Mouse (Mus musculus): ENCODE measurements around the gene Txn2.
A peak's percentile ranks its signal among the peaks of the same experiment; 100 is the strongest.

Gene Txn2

DNA sequence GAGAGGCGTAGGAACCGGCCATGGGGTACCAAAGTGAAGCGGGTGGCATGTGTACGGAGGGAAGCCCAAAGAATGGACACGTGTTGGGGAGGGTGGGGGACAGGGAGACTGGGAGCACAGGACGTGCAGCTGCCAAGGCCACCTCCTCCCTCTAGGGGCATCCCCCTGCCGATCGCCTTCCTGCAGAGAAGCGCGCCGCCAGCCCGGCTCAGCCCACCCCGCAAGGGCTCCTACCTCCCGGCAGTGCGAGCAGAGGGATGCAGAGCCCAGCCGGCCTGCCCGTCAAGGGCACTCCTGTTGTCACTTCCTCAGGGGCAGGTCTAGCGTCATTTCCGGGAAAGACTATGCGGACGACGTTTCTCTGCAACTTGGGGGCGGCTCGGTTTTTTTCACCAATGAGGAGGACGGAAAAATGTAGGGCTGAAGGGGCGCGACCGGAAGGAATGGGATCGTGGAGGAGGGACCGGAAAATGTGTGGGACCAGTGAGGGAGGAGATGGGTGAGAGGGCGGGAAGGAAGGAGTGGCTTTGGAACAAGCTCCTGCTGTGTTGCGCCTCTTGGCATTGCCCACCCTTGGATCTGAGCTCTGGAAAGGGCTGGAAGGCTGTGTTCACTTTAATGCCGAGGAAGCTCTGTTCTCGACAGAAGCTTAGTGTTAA, at the start of gene Txn2:
Txn2 (minus strand) TSS at position 334 of the 659 bp plus-strand sequence.
- peak; percentile 95 for DNase-seq

DNA sequence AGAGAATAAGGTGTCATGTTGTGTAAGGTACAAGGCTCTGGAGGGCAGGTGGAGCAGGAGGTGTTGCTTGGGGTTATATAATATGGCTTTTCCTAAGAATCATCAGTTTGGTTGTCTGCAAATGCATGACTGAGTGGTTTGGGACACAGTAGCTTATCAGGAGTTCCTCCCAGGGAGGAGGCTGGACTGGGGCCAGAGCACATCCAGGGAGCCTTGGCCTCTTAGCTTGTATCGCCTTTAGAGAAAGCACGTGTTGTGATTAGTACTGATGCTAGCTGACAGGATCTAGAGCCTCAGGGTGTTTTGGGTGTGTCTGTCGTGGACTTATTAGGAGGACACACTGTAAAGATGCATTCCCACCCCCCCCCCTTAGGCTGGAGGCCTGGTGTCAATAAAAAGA, 48.9 kb upstream of the Txn2 start:
- no peak for DNase-seq

DNA sequence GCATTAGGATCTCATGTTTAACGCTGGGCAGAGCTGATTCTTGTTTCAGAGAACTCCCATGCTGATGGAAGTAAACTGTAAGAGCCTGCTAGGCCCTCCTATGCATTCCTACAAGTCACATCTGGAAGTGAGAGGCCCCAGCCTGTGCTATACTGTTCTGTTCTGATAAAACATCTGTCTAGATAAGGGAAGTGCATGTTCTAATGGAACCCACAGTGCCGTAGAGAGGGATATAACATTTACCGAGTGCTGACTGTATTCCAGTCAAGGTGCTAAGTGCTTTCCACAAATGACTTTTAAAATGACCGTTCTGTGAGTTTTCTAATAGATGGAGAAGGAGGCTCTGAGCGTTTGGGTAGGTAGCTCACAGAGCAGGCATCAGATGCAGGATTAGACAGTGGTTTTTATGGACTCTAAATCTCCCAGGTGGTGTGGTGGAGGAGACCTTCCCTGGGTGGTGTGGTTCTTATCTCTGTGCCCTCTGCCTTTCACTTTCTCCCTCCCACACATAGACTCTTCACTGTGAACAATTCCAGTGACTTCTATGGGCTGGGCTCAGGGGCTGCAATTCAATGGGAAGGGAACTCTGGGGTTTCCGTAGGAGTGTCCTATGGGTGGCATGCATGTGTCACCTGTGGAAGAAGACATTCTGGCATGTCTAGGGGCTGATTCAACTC, 45.5 kb upstream of the Txn2 start:
- DNase-seq: no peak

GRCm38 (mm10) chr15:77970470-77971292, 41.9 kb upstream of the Txn2 start, which contains the start of gene Eif3d:
TSS of gene Eif3d (minus strand) at chr15:77970813.
- DNase-seq: peak; percentile 99

GRCm38 (mm10) chr15:77969940-77970469, 41.2 kb upstream of the Txn2 start:
- no peak for DNase-seq

DNA sequence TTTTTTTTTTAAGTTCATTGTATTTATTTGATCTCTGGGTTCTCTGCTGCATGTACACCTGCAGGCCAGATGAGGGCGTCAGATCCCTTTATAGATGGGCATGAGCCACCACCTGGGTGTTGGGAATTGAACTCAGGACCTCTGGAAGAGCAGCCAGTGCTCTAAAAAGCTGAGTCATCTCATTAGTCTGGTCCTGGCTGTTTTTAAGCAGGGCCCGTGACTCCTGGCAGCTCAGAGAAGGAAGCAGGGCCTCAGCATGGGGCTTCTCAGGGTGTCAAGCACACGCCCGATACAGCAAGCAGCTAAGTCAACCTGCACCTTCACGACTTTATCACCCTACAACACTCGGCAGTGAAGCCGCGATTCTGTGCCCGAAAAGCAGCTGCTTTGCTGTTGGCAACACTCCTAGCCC, 36.3 kb upstream of the Txn2 start:
- no peak for DNase-seq

GRCm38 (mm10) chr15:77962447-77962846, 33.6 kb upstream of the Txn2 start:
- DNase-seq: no peak

DNA sequence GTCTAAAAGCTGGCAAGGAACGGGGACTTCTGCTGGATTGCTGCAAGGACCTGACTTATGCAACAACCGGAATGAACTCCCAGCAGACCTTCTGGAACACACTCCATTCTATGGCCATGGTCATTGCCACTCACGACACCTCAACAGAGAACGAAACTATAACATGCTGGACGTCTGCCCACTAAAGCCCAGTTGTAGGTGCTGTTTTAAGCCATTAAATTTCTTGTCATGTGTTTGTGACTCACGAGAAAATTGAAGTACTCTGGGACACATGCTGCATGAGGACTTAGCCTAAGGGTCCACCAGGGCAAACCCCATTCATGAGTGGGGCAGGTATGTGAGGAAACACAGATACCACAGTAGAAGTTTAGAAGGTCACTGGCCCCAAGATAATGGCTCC, 31.9 kb upstream of the Txn2 start:
- DNase-seq: no peak

DNA sequence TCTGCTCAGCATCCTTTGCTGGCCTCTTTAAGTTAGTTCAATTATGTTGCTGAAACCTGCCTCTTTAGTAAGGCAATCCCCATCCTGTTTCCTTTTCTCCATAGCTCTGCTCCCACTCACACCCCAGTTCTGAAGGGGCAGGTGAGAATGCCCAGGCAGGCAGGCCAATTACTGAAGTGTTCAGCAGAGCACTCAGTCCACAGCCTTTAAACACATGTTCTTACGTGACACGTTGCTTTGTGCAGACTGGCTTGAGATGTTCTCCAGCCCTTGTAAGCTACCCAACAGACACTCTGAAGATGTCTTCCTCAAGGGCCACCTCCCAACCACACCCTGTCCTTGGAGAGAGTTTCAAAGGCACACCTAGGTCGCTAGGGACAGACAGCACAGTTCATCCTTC, 29.3 kb upstream of the Txn2 start:
- no peak for DNase-seq

DNA sequence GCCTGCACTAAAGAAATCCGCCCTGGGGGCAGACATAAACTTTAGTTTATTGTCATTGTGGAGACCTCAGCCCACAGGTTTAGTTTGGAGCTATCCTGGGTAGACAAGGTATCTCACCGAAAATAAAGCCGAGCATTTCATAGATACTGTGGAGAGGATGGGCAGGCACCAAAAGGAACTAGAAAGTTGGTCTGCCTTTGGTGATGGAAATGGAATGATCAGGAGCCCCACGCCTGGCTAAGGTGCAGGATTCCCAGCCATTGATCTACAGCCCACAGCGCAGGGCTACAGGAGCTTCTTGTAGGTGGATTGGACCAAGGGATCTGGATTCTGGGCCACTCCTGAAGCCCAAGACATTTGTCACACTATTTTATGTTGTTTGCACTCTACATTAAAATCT, 28.8 kb upstream of the Txn2 start:
- no peak for DNase-seq

DNA sequence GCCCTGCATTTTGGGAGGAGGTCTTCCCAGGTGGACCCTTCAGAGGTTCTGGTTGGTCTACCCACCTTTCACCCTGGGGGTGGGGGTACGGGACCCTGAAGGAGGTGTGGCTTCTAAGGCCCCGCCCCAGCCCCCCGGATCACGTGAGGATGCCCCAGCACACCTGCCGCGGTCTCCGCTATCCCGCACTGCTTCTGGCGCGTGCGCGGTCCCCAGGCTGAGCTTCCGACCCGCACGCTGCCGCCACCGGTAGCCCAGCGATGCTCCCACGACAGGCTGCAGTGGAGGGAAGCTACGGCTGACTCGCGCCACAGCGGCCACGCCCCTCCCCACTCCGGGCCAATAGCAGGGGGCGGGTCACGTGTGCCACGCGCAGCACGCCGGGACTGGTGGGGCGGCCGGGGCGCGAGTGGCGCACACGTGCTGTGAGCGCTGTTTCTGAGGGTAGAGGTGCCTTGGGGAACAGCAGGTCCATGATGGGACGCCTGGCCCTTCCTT, 27.6 kb upstream of the Txn2 start, which contains the start of gene Foxred2:
Foxred2 (minus strand) TSS at position 319 of the 498 bp plus-strand sequence.
- peak; percentile 93 to 96 for DNase-seq

- peak; percentile 67 to 72 for DNase-seq
These were observed 26.9 kb upstream of the Txn2 start for GRCm38 (mm10) chr15:77955440-77956403.

GRCm38 (mm10) chr15:77954362-77954761, 25.6 kb upstream of the Txn2 start:
- no peak for DNase-seq

GRCm38 (mm10) chr15:77952921-77953320, 24.1 kb upstream of the Txn2 start:
- peak; percentile 79 to 85 for DNase-seq

DNA sequence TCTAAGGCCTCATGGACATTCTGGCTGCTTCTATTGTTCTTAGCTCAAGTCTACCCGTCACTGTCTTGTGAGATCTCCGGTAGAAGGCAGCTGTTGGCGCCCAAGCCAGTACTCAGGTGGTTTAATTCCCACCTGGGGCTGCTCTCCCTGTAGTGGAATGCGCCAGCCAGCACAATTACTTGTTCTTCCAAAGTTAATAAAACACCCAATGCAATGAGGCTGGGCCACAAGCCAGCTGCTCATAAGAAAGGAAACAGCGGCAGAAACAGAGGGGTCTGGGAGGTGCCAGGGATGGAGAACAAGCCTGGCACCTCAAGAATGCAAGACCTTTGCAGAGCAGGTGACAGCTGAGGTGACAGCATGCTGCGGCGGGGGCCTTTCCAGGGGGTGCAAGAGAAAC, 20.3 kb upstream of the Txn2 start:
- DNase-seq: no peak

DNA sequence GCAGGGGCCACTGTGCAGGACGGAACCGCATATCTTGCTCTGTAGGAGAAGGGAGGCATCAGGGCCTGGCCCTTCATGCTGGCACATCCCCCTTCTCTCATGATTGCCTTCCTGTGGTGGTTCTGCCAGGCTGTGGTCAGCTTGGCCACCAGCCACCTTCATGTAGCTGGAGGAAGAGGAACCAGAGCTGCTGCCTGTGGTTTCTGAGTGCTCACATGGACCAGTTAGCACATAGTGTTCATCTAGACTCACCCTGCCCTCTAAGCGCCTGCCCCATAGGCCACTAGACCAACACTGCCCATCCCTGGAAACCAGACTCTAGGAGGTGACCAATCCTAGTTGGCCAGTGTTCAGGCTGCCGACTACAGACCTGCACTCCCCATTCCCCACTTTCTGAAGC, 16.9 kb upstream of the Txn2 start:
- no peak for DNase-seq

GRCm38 (mm10) chr15:77941563-77941962, 12.8 kb upstream of the Txn2 start:
- no peak for DNase-seq

GRCm38 (mm10) chr15:77938516-77938915, 9.7 kb upstream of the Txn2 start:
- no peak for DNase-seq

DNA sequence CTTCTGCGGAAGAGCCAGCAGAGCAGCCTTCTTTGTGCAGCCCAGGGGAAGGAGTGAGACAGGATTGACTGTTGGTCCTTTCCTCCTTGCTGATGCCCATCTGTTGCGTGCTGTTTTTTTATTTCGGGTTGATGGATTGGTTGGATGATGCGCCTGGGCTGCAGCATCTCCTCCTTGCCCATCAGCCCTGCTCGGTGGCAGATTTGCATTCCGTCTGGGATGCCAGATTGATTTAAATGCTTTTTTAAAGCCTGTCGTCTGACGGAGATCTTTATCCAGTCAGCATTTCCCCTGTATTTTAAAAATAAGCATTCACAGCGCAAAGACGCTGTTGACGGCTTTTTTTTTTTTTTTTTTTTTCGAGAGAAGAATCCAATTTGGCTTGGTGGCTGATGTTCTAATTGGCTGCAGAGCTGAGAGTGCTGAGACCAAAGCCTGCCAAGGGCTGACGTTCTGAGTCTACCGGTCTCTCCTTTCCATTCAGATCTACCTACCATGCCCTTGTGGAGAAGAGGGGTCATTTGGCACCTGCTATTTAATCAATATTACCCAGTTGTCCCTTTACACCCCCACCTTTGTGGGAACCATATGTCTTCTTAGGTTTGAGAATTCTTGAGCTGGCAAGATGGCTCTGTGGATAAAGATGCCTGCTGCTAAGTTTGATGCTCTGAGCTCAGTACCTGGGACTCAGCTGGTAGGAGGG, 7.0 kb upstream of the Txn2 start:
- peak; percentile 63 to 66 for DNase-seq

- peak; percentile 42 to 50 for DNase-seq
These were observed 6.2 kb upstream of the Txn2 start for GRCm38 (mm10) chr15:77934968-77935367.

DNA sequence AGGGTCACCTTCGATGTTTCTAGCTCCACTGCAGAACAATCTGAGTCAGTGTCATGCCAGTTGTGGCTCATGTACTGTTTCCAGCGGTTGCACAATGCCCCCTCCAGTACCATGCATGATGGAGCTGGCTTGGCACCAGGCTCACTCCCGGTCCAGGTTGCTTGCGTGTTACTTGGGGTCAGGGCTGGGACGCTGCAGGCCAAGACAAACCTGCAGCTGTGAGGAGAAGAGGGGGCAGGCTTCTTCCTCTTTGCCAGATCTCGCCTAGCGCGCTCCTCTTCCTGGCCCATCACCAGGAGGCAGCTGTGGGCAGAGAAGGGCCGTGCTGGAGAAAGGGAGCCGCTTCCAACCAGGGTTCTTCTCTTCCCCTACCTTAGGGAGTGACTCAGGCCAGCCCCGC, 5.5 kb upstream of the Txn2 start:
- peak in 1 of 2 experiments; percentile 48 for DNase-seq
